Mouse (Mus musculus) lung, embryonic 15.5 days (tissue): Measurements from ENCODE around the gene Mogat2. TPM values are rescaled to one million over a fixed set of nuclear protein-coding genes. Genes with fewer than 3 reads are reported as not detected.

Source experiments
- ATAC-seq: fragments of 200-750 bp; cut with Nextera tagmentation; 2 replicates; pipeline ENCODE4 v1.8.0; 2017; ENCODE audit warnings: moderate number of reproducible peaks, borderline replicate concordance; ENCODE audit not compliant: low FRiP score, low TSS enrichment; ENCODE audit errors: extremely low read depth
- H3K27ac ChIP-seq: fragments of 300-500 bp; sonication (generic); 2 replicates; pipeline ENCODE4 v1.5.1; 2015; ENCODE audit warnings: moderate library complexity, mild to moderate bottlenecking, inconsistent platforms
- H3K27me3 ChIP-seq: fragments of 300-500 bp; sonication (generic); 2 replicates; pipeline ENCODE4 v1.6.1; 2015; ENCODE audit warnings: inconsistent platforms
- H3K36me3 ChIP-seq: fragments of 300-500 bp; sonication (generic); 2 replicates; pipeline ENCODE4 v1.6.1; 2015; ENCODE audit warnings: inconsistent platforms
- H3K4me1 ChIP-seq: fragments of 300-500 bp; sonication (generic); 2 replicates; pipeline ENCODE4 v1.6.1; 2015; ENCODE audit warnings: inconsistent platforms
- H3K4me2 ChIP-seq: fragments of 300-500 bp; sonication (generic); 2 replicates; pipeline ENCODE4 v1.6.1; 2015; ENCODE audit warnings: inconsistent platforms, mild to moderate bottlenecking, moderate library complexity
- H3K4me3 ChIP-seq: fragments of 300-500 bp; sonication (generic); 2 replicates; pipeline ENCODE4 v1.5.1; 2015; ENCODE audit warnings: mild to moderate bottlenecking, inconsistent platforms
- H3K9ac ChIP-seq: fragments of 300-500 bp; sonication (generic); 2 replicates; pipeline ENCODE4 v1.6.1; 2015; ENCODE audit warnings: inconsistent platforms
- H3K9me3 ChIP-seq: fragments of 300-500 bp; sonication (generic); 2 replicates; pipeline ENCODE4 v1.6.1; 2016; ENCODE audit warnings: inconsistent platforms
- WGBS: fragments of 180-500 bp; shearing (Covaris S2); methylation state at CpG from one replicate; pipeline ENCODE4 v1.1.7; 2015; 5-methylcytosine and 5-hydroxymethylcytosine counted together
- polyA plus RNA-seq: library from polyadenylated mRNA; unstranded; fragments of >200 nt; fragmentation: Nextera tagmentation; extraction: Ambion mirVana; gene quantifications from 2 replicates; pipeline ENCODE4 v1.2.1, GENCODE M21; 2015

The Mogat2 gene
- 1.1 and 1.5 TPM in 2 replicates for polyA plus RNA-seq

DNA sequence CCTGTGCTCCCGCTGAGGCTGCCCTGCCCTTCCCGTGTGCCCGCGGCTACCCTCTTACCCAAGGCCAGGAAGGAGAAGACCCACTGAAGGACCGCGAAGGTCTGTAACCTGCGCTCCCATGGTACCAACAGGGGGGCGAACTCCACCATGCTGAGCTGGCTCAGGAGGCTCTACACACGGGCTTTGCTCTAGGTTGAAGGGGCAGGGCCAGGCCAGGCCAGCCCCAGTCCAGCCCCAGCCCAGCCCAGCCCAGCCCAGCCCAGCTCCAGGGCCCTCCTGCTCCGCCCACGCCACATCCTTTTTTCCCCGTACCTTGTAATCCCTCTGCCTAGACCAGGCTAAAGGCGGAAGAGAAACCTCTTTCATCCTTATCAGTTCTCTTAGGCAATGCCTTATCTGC, at the start of gene Mogat2:
Gene Mogat2 (minus strand): TSS at position 203 of the 400 bp plus-strand sequence.
- peak within 1 kb of the TSS; percentile 19 for H3K4me3 ChIP-seq
- no peak within 1 kb of the TSS for H3K27ac ChIP-seq
- 5% methylated on average over 13 of the region's 13 CpGs for WGBS
- no peaks in the 10 kb centered on the region for H3K36me3 ChIP-seq
- no peaks in the 10 kb centered on the region for H3K9me3 ChIP-seq
- H3K4me1 ChIP-seq: peaks cover 15% of the 10 kb centered on the region
- peak; percentile 73; the same call in 1 of the 2 replicates for ATAC-seq
- no peak within 1 kb of the TSS for H3K9ac ChIP-seq
- H3K4me2 ChIP-seq: peak within 1 kb of the TSS; percentile 53
- peaks cover 8% of the 10 kb centered on the region; the same call in 1 of the 2 replicates for H3K27me3 ChIP-seq

DNA sequence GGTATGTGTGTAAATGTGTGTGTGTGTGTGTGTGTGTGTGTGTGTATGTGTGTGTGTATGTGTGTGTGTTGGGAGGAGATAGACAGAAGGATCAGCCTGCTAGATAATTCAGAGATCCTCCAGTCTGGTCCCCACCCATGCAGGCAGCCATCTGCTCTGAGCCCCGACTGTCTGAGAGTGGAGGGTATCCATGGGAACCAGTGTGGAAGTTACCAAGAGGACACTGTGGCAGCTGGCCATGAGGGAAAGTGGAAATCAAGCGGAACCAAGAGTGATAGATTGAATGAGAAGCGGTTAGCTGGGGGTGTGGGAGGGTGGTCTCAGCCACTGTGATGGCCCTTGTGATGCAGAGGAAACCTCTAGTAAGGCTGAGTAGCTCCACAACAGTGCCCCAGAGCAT, 48.9 kb upstream of the Mogat2 start:
- no peak overlapping the region for H3K4me2 ChIP-seq
- ATAC-seq: no peak
- H3K27ac ChIP-seq: no peak overlapping the region
- H3K9me3 ChIP-seq: no peaks in the 10 kb centered on the region
- no peak overlapping the region for H3K4me3 ChIP-seq
- peaks cover 12% of the 10 kb centered on the region for H3K4me1 ChIP-seq
- H3K9ac ChIP-seq: no peak overlapping the region
- H3K27me3 ChIP-seq: no peaks in the 10 kb centered on the region
- no peaks in the 10 kb centered on the region for H3K36me3 ChIP-seq
- WGBS: 57% methylated on average over 3 of the region's 3 CpGs

DNA sequence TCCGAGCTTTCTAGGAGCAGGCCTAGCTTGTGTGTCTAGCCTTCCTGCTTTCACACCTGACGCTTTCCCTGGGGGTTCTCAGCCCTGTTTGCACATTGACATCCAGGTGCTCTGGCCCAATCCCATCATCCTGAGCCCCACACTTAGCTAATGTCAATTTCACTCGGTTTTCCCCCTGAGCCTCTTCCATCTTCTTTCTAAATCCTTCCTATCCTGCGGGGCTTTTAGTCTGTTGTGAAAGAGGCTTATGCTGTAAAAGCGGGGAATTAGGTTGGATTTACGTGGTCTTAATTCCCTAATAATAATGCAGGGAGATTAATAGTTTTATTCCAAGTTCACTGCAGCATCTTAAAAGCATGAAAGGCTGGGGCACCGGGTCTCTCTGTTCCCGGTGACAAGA, 41.2 kb upstream of the Mogat2 start:
- 64% methylated on average over 8 of the region's 8 CpGs for WGBS
- no peaks in the 10 kb centered on the region for H3K36me3 ChIP-seq
- ATAC-seq: no peak
- no peak overlapping the region for H3K9ac ChIP-seq
- no peaks in the 10 kb centered on the region for H3K9me3 ChIP-seq
- H3K27ac ChIP-seq: no peak overlapping the region
- H3K27me3 ChIP-seq: peaks cover 5% of the 10 kb centered on the region; the same call in 1 of the 2 replicates
- no peaks in the 10 kb centered on the region for H3K4me1 ChIP-seq
- H3K4me3 ChIP-seq: no peak overlapping the region
- H3K4me2 ChIP-seq: no peak overlapping the region

DNA sequence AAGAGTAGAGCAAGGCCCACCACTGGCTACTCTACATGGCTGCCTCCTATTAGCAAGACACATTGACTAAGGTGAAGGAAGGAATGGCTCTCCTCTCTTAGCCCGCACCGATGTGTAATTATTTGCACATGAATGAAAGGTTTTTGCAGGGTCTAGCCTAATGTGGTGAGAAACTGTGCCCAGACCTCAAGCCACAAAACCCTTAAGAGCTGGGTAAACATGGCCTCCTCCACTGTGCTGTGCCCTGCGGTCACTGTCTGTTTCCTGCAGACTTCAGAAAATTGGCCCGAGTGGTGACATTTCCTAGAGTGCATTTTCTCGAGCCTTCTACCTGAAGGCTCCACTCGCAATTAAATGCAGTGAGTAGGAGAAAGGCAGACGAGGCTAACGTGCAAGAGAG, 39.9 kb upstream of the Mogat2 start:
- WGBS: 67% methylated on average over 8 of the region's 8 CpGs
- no peak for ATAC-seq
- Histone ChIP-seq H3K27ac (no peak overlapping the region), H3K4me1 (no peaks in the 10 kb centered on the region), H3K9me3 (no peaks in the 10 kb centered on the region), H3K4me2 (no peak overlapping the region), H3K36me3 (no peaks in the 10 kb centered on the region), H3K27me3 (peaks cover 5% of the 10 kb centered on the region; the same call in 1 of the 2 replicates), H3K9ac (no peak overlapping the region), H3K4me3 (no peak overlapping the region)

DNA sequence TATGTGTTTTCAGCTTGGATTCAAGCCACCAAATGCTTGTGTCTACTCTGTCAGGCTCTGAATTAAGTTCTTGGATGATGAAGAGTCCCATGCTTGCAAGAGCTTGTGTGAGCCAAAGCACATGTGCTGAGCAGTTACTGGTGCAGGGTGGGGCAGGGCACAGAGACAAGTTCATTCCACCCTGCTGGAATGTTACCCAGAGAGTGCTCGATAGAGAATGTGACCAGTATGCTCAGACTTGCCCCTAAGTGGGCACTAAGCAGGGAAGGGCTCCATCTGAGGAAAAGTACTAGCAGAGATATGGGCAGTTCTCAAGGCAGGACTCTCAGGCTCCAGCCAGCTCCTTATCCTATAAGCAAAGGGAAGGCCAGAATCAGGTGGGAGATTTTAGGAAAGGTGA, 38.3 kb upstream of the Mogat2 start:
- Histone ChIP-seq H3K27ac (no peak overlapping the region), H3K36me3 (no peaks in the 10 kb centered on the region), H3K4me3 (no peak overlapping the region), H3K9ac (no peak overlapping the region), H3K4me1 (no peaks in the 10 kb centered on the region), H3K4me2 (no peak overlapping the region), H3K27me3 (peaks cover 8% of the 10 kb centered on the region; the same call in 1 of the 2 replicates), H3K9me3 (no peaks in the 10 kb centered on the region)
- 60% methylated on average over 1 of the region's 1 CpGs for WGBS
- no peak for ATAC-seq

DNA sequence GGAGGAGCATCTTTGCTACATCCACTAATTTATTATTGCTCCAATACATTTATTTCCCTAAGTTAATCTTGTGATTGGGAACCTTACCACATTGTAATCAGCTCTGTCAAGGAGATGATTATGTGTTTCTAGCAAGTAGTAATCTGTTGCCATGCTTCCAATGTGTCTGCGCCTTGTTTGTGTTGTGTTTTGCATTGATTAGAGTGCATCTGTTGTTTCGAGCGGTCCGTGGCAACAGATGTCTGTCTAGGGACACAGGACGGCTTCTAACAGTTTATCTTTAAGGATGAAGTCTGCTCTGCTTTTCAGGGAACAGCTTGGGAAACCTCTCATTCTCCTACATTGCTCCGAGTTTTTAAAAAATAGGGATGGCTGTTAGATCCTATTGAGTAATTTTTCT, 36.7 kb upstream of the Mogat2 start:
- Histone ChIP-seq H3K4me1 (0 out of 2 replicates have a peak, but pooled peaks cover 5% of the 10 kb centered on the region), H3K27ac (no peak overlapping the region), H3K4me3 (no peak overlapping the region), H3K4me2 (no peak overlapping the region), H3K9me3 (no peaks in the 10 kb centered on the region), H3K27me3 (peaks cover 16% of the 10 kb centered on the region; the same call in 1 of the 2 replicates), H3K9ac (no peak overlapping the region), H3K36me3 (no peaks in the 10 kb centered on the region)
- 66% methylated on average over 6 of the region's 6 CpGs for WGBS
- no peak for ATAC-seq

DNA sequence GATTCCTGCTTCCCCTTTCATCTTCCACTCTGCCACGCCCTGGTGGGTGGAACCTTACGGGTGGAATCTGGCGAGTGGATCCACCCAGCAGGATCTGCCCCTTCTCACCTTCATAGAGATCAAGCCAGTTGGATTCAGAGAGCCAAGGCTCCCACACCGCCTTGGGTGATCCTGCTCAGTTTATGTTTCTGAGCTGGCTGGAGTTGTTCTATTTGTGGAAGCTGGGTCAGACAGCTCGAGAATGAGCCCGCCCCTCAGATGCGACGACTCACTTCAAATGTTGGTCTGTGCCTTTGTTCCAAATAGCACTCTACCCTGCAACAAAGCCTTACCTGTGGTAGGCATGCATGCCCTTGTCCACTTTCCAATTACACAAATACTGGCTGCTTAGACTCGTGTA, 33.2 kb upstream of the Mogat2 start:
- H3K4me2 ChIP-seq: no peak overlapping the region
- H3K4me3 ChIP-seq: no peak overlapping the region
- no peak overlapping the region for H3K9ac ChIP-seq
- H3K4me1 ChIP-seq: peaks cover 32% of the 10 kb centered on the region
- 39% methylated on average over 9 of the region's 9 CpGs for WGBS
- peaks cover 51% of the 10 kb centered on the region for H3K27me3 ChIP-seq
- H3K27ac ChIP-seq: no peak overlapping the region
- no peaks in the 10 kb centered on the region for H3K36me3 ChIP-seq
- H3K9me3 ChIP-seq: no peaks in the 10 kb centered on the region
- ATAC-seq: no peak

DNA sequence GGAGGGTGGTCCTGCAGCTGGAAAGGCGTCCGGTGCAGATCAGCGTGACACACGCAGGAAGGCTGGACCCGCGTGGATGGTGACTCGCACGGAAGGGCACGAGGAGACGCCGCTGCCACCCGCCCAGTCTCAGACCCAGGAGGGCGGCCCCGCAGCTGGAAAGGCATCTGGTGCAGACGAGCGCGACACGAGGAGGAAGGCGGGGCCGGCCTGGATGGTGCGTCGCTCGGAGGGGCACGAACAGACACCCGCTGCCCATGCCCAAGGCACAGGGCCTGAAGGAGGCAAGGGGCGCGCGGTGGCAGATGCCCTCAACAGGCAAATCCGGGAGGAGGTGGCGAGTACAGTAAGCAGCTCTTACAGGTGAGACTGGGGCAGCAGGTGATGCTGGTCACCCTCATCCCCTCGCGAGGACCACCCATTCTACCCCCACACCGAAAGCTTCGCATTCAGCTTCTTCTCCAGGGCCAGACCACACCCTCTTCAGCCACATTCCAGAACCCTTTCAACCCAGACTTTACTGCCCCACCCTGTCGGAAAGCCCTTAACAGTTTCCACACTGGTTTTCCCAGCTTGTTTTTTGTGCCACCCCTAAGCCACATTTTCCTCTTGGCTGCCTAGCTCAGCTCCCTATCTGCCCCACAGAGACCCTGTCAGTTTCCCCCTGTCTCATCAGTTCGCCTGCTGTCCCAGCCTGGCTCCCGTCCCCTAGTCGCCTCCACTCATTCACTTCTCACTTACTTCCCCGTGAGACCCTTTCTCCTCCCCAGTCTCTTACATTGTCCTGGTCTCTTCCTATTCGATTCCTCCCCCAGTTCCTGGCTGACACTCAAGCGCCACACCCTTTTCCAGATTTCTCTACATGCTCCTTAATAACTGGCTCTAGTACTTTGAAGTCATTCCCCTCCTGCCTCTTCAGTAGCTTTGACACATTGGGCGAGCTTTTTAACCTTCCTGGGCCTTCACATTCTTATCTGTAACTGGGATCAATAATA, 30.8 kb upstream of the Mogat2 start:
- Histone ChIP-seq H3K36me3 (no peaks in the 10 kb centered on the region), H3K9ac (no peak overlapping the region), H3K27me3 (peaks cover 66% of the 10 kb centered on the region), H3K27ac (no peak overlapping the region), H3K4me2 (peak overlapping the region; percentile 76), H3K4me3 (peak overlapping the region; percentile 43), H3K9me3 (no peaks in the 10 kb centered on the region), H3K4me1 (peaks cover 32% of the 10 kb centered on the region)
- peak; percentile 12; the same call in 1 of the 2 replicates for ATAC-seq
- WGBS: 6% methylated on average over 42 of the region's 42 CpGs

DNA sequence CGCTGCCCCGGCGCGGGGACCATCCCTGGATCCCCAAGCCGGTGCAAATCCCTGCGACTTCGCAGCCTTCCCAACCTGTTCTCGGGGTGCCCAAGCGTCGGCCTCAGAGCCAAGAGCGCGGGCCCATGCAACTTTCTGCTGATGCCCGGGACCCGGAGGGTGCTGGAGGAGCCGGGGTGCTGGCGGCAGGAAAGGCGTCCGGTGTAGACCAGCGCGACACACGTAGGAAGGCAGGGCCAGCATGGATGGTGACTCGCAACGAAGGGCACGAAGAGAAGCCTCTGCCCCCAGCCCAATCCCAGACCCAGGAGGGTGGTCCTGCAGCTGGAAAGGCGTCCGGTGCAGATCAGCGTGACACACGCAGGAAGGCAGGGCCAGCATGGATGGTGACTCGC, 30.1 kb upstream of the Mogat2 start:
- Histone ChIP-seq H3K27ac (no peak overlapping the region), H3K9ac (peak overlapping the region; percentile 5), H3K4me1 (peaks cover 32% of the 10 kb centered on the region), H3K36me3 (no peaks in the 10 kb centered on the region), H3K27me3 (peaks cover 66% of the 10 kb centered on the region), H3K9me3 (no peaks in the 10 kb centered on the region), H3K4me2 (peak overlapping the region; percentile 76), H3K4me3 (peak overlapping the region; percentile 43)
- WGBS: under 1% methylated on average over 29 of the region's 29 CpGs
- peak; percentile 24; the same call in 1 of the 2 replicates for ATAC-seq

DNA sequence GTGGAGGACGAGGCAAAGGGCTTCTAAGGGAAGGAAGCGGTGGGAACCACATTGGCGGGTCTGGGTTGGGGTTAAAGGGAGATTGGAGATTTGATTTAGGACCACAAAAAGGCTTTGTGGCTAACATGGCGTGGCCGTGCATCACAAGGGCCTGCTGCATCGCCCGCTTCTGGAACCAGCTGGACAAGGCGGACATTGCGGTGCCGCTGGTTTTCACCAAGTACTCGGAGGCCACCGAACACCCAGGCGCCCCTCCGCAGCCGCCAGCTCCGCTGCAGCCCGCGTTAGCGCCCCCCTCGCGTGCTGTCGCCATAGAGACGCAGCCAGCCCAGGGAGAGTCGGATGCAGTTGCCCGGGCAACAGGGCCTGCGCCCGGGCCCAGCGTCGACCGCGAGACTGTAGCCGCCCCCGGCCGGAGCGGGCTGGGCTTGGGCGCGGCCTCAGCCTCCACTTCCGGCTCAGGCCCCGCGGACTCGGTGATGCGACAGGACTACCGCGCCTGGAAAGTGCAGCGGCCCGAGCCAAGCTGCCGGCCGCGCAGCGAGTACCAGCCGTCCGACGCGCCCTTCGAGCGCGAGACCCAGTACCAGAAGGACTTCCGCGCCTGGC, 29.6 kb upstream of the Mogat2 start:
- H3K36me3 ChIP-seq: no peaks in the 10 kb centered on the region
- H3K27me3 ChIP-seq: peaks cover 66% of the 10 kb centered on the region
- H3K4me1 ChIP-seq: peaks cover 32% of the 10 kb centered on the region
- peak; percentile 84 for ATAC-seq
- no peak overlapping the region for H3K27ac ChIP-seq
- H3K9ac ChIP-seq: peak overlapping the region; percentile 5
- peak overlapping the region; percentile 43 for H3K4me3 ChIP-seq
- H3K4me2 ChIP-seq: peak overlapping the region; percentile 76
- no peaks in the 10 kb centered on the region for H3K9me3 ChIP-seq
- 1% methylated on average over 59 of the region's 59 CpGs for whole genome bisulfite sequencing

DNA sequence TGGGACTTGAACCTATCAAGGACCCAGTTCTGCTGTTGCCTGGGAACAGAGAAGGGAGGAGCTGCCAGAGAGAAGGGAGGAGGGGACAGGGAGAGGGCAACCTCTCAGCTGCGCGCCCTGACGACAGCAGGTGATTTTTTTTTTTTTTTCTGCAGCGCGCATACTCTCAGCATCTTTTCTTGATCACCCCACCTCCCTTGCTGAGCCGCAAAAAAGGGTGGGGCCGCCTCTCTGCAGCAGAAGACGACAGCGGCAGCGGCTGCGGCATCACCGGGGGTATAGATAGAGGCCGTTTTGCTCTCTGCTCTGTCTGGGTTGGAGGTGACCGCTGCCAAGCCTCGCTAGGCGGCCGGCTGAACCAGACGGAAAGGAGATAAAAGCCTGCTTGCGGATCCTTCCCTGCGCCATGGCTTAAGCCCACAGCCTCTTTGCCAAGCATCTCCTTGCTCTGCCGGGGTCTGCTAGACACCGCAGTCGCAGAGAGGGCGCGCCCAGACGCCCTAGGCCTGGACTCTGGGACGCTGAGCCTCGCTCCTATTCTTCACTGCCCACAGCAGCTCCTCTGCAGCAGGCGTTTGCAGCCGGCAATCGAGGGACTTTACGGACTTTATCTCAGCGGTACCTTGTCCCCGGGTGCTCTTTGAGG, 29.0 kb upstream of the Mogat2 start, which contains the start of gene Map6:
Gene Map6 (plus strand): TSS at position 197 of the 646 bp plus-strand sequence.
- WGBS: 2% methylated on average over 34 of the region's 34 CpGs
- peaks cover 32% of the 10 kb centered on the region for H3K4me1 ChIP-seq
- H3K36me3 ChIP-seq: no peaks in the 10 kb centered on the region
- peaks cover 64% of the 10 kb centered on the region for H3K27me3 ChIP-seq
- no peaks in the 10 kb centered on the region for H3K9me3 ChIP-seq
- no peak within 1 kb of the TSS for H3K27ac ChIP-seq
- H3K4me2 ChIP-seq: peak within 1 kb of the TSS; percentile 76
- peak within 1 kb of the TSS; percentile 43 for H3K4me3 ChIP-seq
- no peak for ATAC-seq
- H3K9ac ChIP-seq: peak within 1 kb of the TSS; percentile 5
